Mouse (Mus musculus) neural tube, embryonic 11.5 days (tissue): Measurements from ENCODE around the gene Caskin1. TPM values are rescaled to one million over a fixed set of nuclear protein-coding genes. Genes with fewer than 3 reads are reported as not detected.

ENCODE experiments used
- ATAC-seq: fragments of 200-750 bp; cut with Nextera tagmentation; 2 replicates; pipeline ENCODE4 v1.8.0; 2017; ENCODE audit warnings: moderate number of reproducible peaks, mild to moderate bottlenecking, moderate TSS enrichment, moderate library complexity; ENCODE audit not compliant: insufficient read depth, low FRiP score, low TSS enrichment
- DNase-seq: peaks from one replicate; pipeline ENCODE4 v3.0.0-alpha.2; 2015; ENCODE audit warnings: low spot score
- H3K27ac ChIP-seq: fragments of 300-500 bp; sonication (generic); 2 replicates; pipeline ENCODE4 v1.5.1; 2014; ENCODE audit warnings: low read depth, mild to moderate bottlenecking, low read length
- H3K27me3 ChIP-seq: fragments of 300-500 bp; sonication (generic); 2 replicates; pipeline ENCODE4 v1.6.1; 2014; ENCODE audit warnings: mild to moderate bottlenecking, low read length, mixed read lengths; ENCODE audit not compliant: control insufficient read depth, insufficient read depth
- H3K36me3 ChIP-seq: fragments of 300-500 bp; sonication (generic); 2 replicates; pipeline ENCODE4 v1.6.1; 2014; ENCODE audit warnings: mild to moderate bottlenecking, low read length, moderate library complexity, mixed read lengths; ENCODE audit not compliant: control insufficient read depth, insufficient read depth
- H3K4me1 ChIP-seq: fragments of 300-500 bp; sonication (generic); 2 replicates; pipeline ENCODE4 v1.6.1; 2014; ENCODE audit warnings: low read length, mixed read lengths; ENCODE audit not compliant: control insufficient read depth, insufficient read depth
- H3K4me2 ChIP-seq: fragments of 300-500 bp; sonication (generic); 2 replicates; pipeline ENCODE4 v1.6.1; 2014; ENCODE audit warnings: low read depth, mild to moderate bottlenecking, moderate library complexity
- H3K4me3 ChIP-seq: fragments of 300-500 bp; sonication (generic); 2 replicates; pipeline ENCODE4 v1.5.1; 2014; ENCODE audit warnings: low read depth, low read length
- H3K9ac ChIP-seq: fragments of 300-500 bp; sonication (generic); 2 replicates; pipeline ENCODE4 v1.6.1; 2014; ENCODE audit warnings: mild to moderate bottlenecking, low read length
- H3K9me3 ChIP-seq: fragments of 300-500 bp; sonication (generic); 2 replicates; pipeline ENCODE4 v1.6.1; 2016; ENCODE audit warnings: low read length; ENCODE audit not compliant: control insufficient read depth
- WGBS: fragments of 180-500 bp; shearing (Covaris S2); extraction: QIAGEN DNeasy Blood & Tissue Kit; methylation state at CpG from one replicate; pipeline ENCODE4 v1.1.7; 2014; 5-methylcytosine and 5-hydroxymethylcytosine counted together
- polyA plus RNA-seq: library from polyadenylated mRNA; unstranded; fragments of >200 nt; fragmentation: Nextera tagmentation; extraction: Ambion mirVana; gene quantifications from 2 replicates; pipeline ENCODE4 v1.2.1, GENCODE M21; 2014

Caskin1 gene
- polyA plus RNA-seq, 1 experiment from 2014 or later: 7.4 TPM

GRCm38 (mm10) chr17:24544613-24545012 lies 56.2 kb downstream of the Caskin1 start:
- H3K27me3 ChIP-seq: peaks cover 11% of the 10 kb centered on the region; the same call in 1 of the 2 replicates
- peak overlapping the region; percentile 2; the same call in 1 of the 2 replicates for H3K4me2 ChIP-seq
- no peak overlapping the region for H3K27ac ChIP-seq
- 13% methylated on average over 12 of the region's 12 CpGs for WGBS
- H3K9me3 ChIP-seq: no peaks in the 10 kb centered on the region
- H3K4me1 ChIP-seq: 0 out of 2 replicates have a peak, but pooled peaks cover 7% of the 10 kb centered on the region
- ATAC-seq (no peak), DNase-seq (peak; percentile 34)
- H3K9ac ChIP-seq: no peak overlapping the region
- no peak overlapping the region for H3K4me3 ChIP-seq
- no peaks in the 10 kb centered on the region for H3K36me3 ChIP-seq

GRCm38 (mm10) chr17:24545247-24545646 lies 56.8 kb downstream of the Caskin1 start:
- no peak overlapping the region for H3K9ac ChIP-seq
- 0 out of 2 replicates have a peak, but pooled peaks cover 7% of the 10 kb centered on the region for H3K4me1 ChIP-seq
- no peaks in the 10 kb centered on the region for H3K9me3 ChIP-seq
- ATAC-seq (no peak), DNase-seq (no peak)
- 91% methylated on average over 2 of the region's 2 CpGs for WGBS
- H3K27me3 ChIP-seq: peaks cover 11% of the 10 kb centered on the region; the same call in 1 of the 2 replicates
- H3K36me3 ChIP-seq: no peaks in the 10 kb centered on the region
- H3K4me2 ChIP-seq: no peak overlapping the region
- no peak overlapping the region for H3K4me3 ChIP-seq
- no peak overlapping the region for H3K27ac ChIP-seq

- no peak for ATAC-seq
- 76% methylated on average over 3 of the region's 3 CpGs for WGBS
Measured at GRCm38 (mm10) chr17:24546234-24546633, 57.8 kb downstream of the Caskin1 start.

GRCm38 (mm10) chr17:24548435-24548834 lies 60.0 kb downstream of the Caskin1 start:
- Histone ChIP-seq H3K9ac (no peak overlapping the region), H3K27me3 (peaks cover 11% of the 10 kb centered on the region; the same call in 1 of the 2 replicates), H3K4me3 (no peak overlapping the region), H3K4me2 (peak overlapping the region; percentile 90), H3K36me3 (no peaks in the 10 kb centered on the region), H3K9me3 (no peaks in the 10 kb centered on the region), H3K4me1 (peaks cover 21% of the 10 kb centered on the region), H3K27ac (no peak overlapping the region)
- no peak for DNase-seq
- 46% methylated on average over 9 of the region's 9 CpGs for WGBS
- ATAC-seq: no peak

More at GRCm38 (mm10) chr17:24546234-24546633, 57.8 kb downstream of the Caskin1 start:
- no peak overlapping the region for H3K9ac ChIP-seq
- H3K36me3 ChIP-seq: no peaks in the 10 kb centered on the region
- no peak overlapping the region for H3K4me3 ChIP-seq
- H3K4me2 ChIP-seq: no peak overlapping the region
- no peak overlapping the region for H3K27ac ChIP-seq
- peaks cover 14% of the 10 kb centered on the region for H3K4me1 ChIP-seq
- DNase-seq: no peak
- peaks cover 11% of the 10 kb centered on the region; the same call in 1 of the 2 replicates for H3K27me3 ChIP-seq
- H3K9me3 ChIP-seq: no peaks in the 10 kb centered on the region

- Histone ChIP-seq H3K4me2 (peak overlapping the region; percentile 90), H3K9ac (no peak overlapping the region), H3K9me3 (no peaks in the 10 kb centered on the region), H3K27me3 (peaks cover 11% of the 10 kb centered on the region; the same call in 1 of the 2 replicates), H3K36me3 (no peaks in the 10 kb centered on the region), H3K4me1 (peaks cover 21% of the 10 kb centered on the region), H3K4me3 (peak overlapping the region; percentile 81), H3K27ac (no peak overlapping the region)
- ATAC-seq (peak; percentile 26; the same call in 1 of the 2 replicates), DNase-seq (peak; percentile 38)
- 6% methylated on average over 23 of the region's 23 CpGs for WGBS
Measured at GRCm38 (mm10) chr17:24548921-24549617, 60.7 kb downstream of the Caskin1 start.

- Histone ChIP-seq H3K9me3 (no peaks in the 10 kb centered on the region), H3K36me3 (no peaks in the 10 kb centered on the region), H3K4me2 (peak within 1 kb of the TSS; percentile 90), H3K4me3 (peak within 1 kb of the TSS; percentile 81), H3K9ac (peak within 1 kb of the TSS; percentile 92), H3K27ac (peak within 1 kb of the TSS; percentile 99), H3K4me1 (peaks cover 21% of the 10 kb centered on the region), H3K27me3 (peaks cover 11% of the 10 kb centered on the region; the same call in 1 of the 2 replicates)
- ATAC-seq (peak; percentile 97), DNase-seq (peak; percentile 100)
- WGBS: 0% methylated on average over 62 of the region's 72 CpGs
Measured at GRCm38 (mm10) chr17:24549618-24550415, 61.4 kb downstream of the Caskin1 start, which contains the start of gene Pkd1. TSS of gene Pkd1 (plus strand) at chr17:24549834.

- Histone ChIP-seq H3K4me1 (peaks cover 21% of the 10 kb centered on the region), H3K27ac (peak overlapping the region; percentile 99), H3K9ac (peak overlapping the region; percentile 92), H3K27me3 (peaks cover 11% of the 10 kb centered on the region; the same call in 1 of the 2 replicates), H3K4me2 (peak overlapping the region; percentile 90), H3K9me3 (no peaks in the 10 kb centered on the region), H3K4me3 (peak overlapping the region; percentile 81), H3K36me3 (no peaks in the 10 kb centered on the region)
- WGBS: under 1% methylated on average over 44 of the region's 44 CpGs
- DNase-seq (peak; percentile 87), ATAC-seq (peak; percentile 81)
Measured at GRCm38 (mm10) chr17:24550416-24551049, 62.1 kb downstream of the Caskin1 start.

- Histone ChIP-seq H3K9ac (peak overlapping the region; percentile 92), H3K27me3 (peaks cover 11% of the 10 kb centered on the region; the same call in 1 of the 2 replicates), H3K27ac (peak overlapping the region; percentile 99), H3K36me3 (no peaks in the 10 kb centered on the region), H3K4me1 (peaks cover 21% of the 10 kb centered on the region), H3K4me3 (peak overlapping the region; percentile 81), H3K4me2 (peak overlapping the region; percentile 90), H3K9me3 (no peaks in the 10 kb centered on the region)
- DNase-seq (no peak), ATAC-seq (no peak)
- 56% methylated on average over 3 of the region's 3 CpGs for WGBS
Measured at GRCm38 (mm10) chr17:24551050-24551444, 62.6 kb downstream of the Caskin1 start.
